Mouse (Mus musculus): Measurements from ENCODE around the gene Dcaf12.

Dcaf12 gene

DNA sequence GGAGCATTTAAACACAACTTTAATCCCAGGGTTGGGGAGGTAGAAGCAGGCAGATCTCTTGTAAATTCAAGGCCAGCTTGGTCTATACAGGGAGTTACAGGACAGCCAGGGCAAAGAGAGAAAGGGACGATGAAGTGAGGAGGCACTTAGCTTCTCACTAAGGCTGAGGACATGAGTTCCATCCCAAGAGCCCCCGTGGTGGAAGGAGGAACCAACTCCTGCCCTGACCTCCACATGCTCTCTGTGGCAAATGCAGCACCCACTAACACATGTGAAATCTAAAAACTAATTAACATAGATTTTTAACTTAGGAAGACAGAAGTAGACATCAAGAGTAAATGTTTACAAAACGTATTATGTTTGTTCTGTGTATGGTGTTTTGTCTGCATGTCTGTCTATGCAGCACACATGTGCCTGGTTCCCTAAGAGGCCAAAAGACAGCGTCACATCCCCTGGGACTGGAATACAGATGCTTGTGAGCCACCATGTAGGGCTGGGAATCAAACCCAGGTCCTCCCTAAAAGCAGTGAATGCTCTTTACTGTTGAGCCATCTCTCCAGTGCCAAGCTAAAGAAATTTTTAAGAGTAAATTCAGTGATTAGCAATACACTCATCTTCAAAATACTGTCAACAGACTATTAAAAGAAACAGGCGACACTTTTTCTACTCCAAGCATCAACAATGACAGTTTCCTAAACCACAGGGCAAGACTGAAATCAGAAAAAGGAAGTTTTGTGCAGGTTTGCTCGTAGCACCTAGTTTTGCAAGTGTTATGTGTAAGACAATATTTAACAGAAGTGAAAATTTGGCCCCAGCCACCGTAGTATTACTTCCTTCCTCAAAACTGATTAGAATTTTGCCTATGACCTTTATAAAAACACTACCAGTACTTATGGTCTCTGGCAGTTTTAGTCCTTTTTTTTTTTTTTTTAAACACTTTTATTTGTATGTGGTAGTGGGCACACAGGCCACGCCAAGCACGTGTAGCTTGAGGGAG lies 3.8 kb downstream of the Dcaf12 start:
- no peak for DNase-seq (ENCODE audit: low read depth, low spot score)

DNA sequence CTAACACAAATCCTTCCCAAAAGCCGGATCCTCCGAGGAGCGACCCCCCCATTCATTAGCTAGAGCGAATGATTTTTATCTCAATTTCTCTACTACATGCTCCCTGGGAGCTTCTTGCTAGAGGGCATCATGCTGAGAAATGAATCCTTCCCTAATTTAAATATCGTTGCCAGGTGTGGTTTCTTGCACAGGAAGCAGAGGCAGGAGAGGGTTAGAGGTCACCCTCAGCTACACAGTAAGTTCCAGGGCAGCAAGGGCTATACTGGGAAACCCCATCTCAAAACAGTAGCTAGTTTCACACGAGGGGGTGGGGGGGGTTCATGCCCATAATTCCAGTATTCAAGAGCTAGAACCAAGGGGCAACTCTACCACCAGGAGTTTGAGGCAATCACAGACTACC lies 7.3 kb downstream of the Dcaf12 start:
- DNase-seq (ENCODE audit: low read depth, low spot score): no peak

DNA sequence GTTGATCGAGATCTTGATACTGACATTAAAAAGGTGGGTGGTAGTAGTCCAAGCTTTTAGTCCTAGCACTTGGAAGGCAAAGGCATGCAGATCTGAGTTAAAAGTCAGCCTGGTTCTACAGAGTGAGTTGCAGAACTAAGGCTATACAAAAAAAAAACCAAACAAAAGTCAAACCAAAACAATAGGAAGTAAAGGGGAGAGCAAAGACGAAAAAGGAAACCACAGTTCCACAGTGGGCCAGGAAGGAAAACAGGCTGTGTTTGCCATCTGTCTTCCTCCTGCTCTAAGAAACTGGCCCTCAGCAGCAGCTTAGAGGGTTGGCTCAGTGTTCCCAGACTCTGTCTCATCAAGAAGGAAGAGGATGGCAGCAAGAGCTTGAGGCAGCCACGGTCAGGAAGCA lies 10.4 kb downstream of the Dcaf12 start:
- no peak for DNase-seq (ENCODE audit: low read depth, low spot score)

DNA sequence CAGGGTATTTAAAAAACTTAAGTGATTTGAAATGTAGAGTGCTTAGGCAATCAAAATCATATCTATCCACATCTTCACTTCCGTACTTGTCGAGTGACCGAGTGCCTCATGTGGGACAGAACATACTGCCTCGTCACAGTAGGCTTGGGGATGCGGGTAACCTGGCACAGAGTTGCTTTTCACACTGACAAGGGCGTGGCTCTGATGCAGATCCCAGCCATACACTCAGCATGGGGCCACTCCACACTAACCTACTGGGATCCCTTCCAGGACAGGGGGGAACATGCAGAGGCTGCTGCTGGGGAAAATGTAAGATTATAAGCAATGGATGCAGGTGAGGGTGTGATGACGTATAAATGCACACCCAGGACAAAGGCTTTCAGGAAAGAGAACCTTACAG lies 11.0 kb downstream of the Dcaf12 start:
- no peak for DNase-seq (ENCODE audit: low read depth, low spot score)

DNA sequence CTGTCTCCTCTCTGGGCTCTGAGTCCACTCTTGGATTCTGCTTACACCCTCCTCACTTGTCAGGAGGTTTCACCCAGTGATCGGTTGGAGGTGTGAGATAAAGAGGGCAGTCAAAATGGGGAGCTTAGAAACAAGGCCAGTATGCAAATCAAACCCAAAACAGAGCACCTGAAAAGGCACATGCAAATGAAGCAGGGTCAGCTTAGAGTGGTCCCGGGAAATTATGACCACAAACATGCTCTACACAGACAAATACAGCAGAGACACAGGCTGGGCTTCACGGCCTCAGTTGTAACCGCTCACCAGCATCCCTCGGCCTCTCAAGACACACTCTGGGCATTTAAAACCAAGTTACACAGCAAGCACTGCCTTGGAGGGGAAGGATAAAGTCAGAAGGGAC lies 15.7 kb downstream of the Dcaf12 start:
- no peak for DNase-seq (ENCODE audit: low read depth, low spot score)

DNA sequence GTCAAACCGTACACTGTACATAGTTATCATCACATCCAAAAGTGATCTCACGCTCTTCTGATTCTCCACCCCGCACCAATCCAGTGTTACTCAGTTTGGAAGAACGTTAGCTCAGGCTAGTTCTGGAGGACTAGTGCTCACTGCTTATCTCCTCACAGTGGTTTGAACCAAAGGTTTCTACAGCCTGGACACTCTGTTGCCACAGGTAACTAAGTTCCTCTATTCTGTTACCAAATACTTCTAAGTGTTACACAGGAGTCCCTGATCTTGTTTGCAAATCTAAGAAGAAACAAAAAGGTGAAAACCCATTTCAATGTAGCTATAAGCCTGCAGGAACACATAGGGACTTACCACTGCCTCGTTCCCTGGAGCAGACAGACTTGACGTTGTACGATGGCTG lies 18.7 kb downstream of the Dcaf12 start:
- no peak for DNase-seq (ENCODE audit: low read depth, low spot score)

DNA sequence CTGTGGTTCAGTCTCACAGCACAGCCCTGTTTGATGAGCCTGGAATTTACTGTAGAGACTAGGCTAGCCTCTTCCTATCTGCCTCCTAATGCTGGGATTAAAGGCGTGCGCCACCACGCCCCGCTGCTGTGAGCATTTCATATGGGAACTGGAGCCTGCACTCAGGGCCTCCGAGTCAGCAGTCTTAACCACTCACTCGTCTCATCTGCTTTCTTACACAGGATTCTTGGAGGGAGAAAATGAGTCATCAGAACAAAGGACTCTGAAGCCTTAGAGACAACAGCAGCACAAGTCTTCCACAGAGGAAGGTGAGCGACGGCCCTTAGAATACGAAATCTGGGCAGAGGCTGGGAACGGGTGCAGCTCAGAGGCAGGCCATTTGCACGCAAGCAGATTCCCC lies 19.2 kb downstream of the Dcaf12 start:
- DNase-seq (ENCODE audit: low read depth, low spot score): no peak

DNA sequence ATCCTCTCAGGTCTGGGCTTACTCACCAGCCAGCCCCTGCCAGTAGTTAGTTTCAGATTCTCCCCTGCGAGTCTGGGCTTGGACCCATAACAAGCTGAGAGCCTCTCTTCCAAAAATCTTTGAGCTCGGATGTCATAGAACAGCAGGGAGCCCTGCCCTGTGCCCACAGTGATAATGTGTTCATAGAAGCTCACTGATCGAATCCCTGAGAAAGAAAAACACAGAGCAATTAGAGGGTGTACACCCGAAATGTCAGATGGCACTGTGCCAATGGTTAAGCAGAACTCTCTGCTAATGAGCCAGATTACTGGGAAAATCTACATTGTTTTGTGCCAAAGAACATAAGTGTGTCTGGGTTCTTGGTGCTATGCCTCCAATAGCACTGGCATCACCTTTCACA lies 20.8 kb downstream of the Dcaf12 start:
- DNase-seq (ENCODE audit: low read depth, low spot score): no peak

DNA sequence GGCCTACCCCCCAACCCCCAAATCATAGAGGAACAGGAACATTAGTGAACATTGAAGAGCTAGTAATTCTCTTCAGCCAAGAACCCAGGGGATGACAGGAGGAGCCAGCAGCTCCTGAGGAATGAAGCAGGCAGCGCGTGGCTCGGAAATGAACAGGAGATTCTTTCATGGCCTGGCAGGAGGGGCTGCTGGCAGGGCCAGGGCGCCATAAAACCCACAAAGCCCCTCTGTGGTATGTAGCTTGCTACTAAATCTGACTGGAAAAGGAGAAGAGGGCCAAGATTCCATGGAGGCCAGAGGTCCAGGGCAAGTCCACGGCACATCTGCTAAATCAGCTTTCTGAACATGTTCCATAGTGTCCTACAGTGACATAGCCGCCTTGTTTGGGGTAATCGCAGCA lies 24.9 kb downstream of the Dcaf12 start:
- no peak for DNase-seq (ENCODE audit: low read depth, low spot score)

DNA sequence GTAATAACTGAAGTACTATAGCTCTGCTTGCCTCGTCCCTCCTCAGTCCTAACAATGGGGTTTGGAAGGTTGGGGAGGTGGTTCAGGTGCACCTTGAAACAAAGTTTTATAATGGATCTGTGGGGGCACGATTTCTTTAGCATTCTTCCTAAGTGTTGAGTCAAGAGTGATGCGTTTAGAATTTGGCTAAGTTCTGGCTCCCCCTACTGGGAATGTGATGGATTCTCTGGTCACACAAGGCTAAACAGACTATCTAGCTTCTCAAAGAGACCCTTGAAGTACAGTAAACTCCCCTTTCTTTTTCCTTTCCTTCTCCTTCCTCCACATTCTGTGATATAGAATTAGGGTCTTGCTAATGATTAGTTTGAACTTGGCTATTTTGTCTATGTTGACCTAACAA lies 28.3 kb downstream of the Dcaf12 start:
- peak; percentile 51 for DNase-seq (ENCODE audit: low read depth, low spot score)

DNA sequence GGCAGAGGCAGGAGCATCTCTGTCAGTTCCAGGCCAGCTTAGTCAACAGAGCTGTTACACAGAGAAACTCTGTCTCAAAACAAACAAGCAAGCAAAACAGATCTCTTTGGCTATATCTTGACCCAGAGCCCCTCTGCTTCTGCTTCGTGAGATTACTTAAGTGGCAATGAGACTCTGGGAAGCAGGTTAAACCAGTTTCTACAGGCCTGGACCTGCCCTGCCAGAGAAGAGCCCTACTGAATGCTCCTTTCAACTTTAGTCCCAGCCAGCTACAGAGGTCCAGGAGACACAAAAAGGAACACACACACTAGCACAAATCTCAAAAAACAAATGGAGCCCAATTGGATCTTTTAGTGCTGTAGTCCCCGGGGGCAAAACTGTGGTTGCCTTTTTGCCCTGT lies 30.6 kb downstream of the Dcaf12 start:
- DNase-seq (ENCODE audit: low read depth, low spot score): peak; percentile 21

DNA sequence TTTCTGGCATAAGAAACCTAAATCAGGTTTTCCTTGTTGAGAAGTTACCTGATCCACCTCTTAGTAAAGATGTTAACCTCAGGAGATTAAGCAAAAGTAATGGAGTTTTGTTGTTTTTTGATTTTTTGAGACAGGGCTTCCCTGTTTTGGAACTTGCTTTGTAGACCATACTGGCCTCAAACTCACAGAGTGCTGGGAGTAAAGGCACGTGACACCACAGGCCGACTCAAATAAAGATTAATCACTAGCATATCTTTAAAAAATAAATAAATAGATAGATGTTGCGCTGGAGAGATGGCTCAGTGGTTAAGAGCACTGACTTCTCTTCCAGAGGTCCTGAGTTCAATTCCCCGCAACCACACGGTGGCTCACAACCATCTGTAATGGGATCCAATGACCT lies 38.8 kb downstream of the Dcaf12 start:
- no peak for DNase-seq (ENCODE audit: low read depth, low spot score)

DNA sequence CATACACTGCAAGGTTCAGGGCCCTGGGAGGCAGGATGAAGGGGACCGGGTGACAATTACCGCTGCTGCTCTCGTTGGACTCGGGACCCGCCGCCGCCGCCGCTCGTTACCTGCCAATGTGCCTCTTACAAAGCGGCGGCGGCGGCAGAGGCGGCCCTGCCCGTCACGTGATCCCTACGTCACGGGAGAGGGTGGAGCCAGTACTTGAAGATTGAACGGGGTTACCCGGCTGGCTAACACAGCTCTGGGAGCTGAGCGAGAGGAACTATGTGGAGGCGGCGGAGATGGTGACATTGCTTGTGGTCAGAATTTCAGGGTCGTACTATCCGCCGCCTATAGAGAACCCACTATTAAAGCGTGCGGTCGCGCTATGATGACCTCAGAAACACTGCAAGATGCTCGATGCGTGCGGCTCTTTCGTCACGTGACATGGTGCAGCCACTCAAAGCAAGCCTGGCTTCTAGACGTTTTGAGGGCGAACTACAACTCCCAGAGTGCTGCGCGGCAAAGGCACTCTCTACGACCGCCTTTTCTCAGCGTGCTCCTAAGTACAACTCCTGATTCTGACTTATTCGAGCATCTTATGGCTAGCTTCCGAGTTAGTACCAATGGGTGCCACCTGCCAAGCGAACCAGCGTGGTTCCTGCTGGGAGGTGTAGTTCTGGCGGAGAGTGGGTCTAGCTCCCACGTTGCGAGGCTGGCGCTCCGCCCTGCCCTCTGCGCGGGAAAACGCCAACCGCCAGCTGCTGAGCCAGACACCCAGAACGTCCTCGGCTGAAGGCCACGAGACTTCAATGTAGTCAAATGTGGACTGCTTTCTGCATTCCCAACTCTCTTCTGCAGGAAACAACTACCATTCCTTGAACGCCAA lies 39.5 kb downstream of the Dcaf12 start, which contains the start of gene Ubap2:
Gene Ubap2, minus strand, starts transcription at position 165 of the 871 bp plus-strand sequence.
- peak; percentile 98 for DNase-seq (ENCODE audit: low read depth, low spot score)

DNA sequence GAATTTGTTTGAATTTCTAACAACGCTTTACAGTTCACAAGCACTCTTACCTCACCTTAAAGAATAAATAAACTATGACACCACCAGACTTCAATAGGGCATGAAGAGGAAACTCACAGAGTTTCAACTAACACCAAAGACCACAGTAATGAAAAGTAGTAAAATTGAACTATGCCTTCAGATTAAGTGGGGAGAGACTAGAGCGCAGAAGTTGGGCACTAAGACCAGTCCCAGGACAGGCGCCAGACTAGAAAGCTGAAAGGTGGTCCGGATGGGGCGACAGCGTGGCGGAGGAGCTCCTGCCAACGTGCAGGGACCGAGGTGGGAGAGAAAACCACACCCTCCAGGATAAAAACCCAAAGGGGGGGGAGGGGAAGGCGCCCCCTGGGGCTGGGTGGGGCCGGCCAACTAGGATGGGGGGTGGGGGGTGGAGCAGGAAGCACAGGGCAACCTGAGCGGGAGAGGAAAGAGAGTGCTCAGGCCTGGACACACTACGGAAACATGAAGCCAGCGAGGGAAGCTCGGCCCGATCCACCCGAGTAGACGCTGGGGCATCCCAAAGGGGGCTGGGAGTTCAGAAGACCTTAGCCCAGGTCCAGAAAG lies 40.2 kb downstream of the Dcaf12 start:
- DNase-seq (ENCODE audit: low read depth, low spot score): no peak

DNA sequence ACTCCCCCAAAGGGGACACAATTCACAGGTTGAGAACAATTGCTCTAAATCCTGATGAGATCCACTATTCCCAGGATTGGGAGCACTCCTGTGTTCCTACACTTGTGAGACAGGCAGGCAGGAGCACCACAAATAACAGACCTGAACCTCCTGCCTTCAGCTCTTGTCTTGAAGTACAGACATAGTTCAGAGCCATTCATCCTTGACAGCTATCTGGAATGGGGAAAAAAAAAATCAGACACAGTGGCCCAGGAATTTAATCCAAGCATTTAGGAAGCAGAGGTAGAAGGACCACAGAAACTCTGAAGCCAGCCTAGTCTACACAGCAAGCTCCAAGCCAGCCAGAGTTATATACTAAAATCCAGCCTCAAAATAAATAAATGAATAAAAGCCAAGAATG lies 46.6 kb downstream of the Dcaf12 start:
- DNase-seq (ENCODE audit: low read depth, low spot score): no peak

DNA sequence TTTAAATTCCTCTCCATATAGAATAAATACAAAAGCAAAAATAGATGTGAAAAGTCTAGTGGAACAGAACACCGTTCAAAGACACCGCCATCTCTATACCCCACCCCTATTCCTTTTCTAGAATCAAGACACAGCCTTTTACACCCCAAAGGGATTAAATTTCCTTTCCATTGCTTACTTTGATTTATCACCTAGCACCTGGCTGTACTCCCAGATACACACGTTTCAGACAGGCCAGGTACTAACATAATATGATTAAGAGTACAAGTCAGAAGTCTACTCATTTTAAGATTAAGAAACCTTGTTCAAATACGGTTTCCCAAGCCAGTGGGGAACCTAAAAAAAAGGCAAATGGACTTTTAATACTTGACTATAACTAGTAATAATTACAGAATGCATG lies 48.3 kb downstream of the Dcaf12 start:
- no peak for DNase-seq (ENCODE audit: low read depth, low spot score)

DNA sequence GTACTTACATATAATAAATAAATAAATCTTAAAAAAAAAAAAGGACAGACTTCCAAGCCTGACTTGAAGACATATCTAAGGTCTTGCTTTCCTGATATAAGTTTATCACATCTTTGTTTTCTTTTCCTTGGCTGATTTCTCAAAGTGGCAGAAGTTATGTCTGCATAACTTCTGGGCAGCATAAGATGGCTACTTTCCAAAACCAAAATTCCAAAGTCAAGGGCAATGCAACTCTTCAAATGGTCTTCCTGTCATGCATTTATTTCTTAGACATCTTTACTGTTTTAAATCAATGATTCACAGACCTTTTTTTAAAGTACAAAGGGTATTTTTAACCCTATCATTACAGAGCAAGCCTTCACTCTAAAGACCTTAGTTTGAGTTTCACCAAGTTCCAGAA lies 54.0 kb downstream of the Dcaf12 start:
- DNase-seq (ENCODE audit: low read depth, low spot score): no peak

DNA sequence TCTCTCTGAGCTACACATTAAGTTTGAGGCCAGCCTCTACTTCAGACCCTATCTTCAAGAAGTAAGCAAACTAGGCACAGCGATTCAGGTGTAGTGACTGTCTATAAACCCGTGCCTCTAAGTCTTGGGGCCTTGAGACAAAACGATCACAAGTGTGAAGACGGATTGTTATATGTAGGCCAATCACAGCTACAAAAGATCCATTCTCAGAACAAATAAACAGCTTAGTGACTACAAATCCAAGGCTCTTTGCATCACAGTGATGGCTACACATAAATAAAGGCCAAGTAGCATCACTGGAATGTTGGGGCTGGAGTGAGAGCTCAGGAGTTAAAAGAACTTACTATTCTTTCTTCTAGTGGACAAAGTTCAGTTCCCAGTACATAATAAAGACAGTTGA lies 55.7 kb downstream of the Dcaf12 start:
- no peak for DNase-seq (ENCODE audit: low read depth, low spot score)

DNA sequence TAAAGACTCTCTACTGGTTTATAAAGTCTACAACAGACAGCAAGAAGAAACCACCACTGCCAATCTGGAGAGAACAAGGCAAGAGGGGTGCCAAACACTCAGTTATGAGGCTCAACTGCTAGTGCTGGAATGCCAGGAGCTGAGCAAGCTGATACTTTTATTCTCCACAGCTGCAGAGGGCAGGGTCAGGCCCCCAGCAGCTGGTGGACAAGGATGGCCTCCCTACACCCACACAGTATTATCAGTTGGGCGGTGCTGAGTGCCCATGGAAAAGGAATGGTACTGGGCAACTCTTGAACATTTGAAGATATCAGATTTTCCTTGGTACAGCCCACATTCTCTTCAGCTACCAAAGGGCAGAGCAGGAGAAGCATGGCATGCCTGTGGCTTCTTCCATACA lies 56.9 kb downstream of the Dcaf12 start:
- no peak for DNase-seq (ENCODE audit: low read depth, low spot score)

DNA sequence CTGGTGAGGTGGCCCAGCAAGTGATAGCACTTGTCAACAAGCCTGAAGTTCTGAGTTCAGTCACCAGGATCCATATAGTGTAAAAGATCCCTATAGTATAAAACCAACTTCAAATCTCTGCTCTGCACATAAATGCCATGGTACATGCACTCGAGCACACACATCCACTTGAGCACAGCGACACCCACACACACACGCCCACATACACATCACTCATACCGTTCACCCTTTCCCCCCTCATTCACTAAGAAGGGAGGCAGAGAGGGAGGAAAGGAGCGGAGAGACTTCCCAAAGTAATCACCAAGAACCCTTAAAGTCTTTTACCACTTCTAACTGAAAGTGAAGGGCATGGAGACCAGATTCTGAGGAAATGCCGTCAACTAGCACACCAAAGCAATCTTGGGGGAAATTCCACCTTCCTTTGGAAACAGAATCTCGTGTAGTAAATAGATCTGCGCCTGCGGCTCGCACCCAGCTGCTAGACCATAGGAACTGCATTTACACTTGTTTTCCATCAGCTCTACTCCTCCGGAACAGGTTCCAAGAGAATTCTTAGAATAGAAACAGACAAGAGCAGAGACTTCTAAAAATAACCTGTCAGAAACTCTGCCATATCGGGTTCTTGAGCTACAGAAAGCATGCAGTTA lies 59.0 kb downstream of the Dcaf12 start:
- no peak for DNase-seq (ENCODE audit: low read depth, low spot score)

DNA sequence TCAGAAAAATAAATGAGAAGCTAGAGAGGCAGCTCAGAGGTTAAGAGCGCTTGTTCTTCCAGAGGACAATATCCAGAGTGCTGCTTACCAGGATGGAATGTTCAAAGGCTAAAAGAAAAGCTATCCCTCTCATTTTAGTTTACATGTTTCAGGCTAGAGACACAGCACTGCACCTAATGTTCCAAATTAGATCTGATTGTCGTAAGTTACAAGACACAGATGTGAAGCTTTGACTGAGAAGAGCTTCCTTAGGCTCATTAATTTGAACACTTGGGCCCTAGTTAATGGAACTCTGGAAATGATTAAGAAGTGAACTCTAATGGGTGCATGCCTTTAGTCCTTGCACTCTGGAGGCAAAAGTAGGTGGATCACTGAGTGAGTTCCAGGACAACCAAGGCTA lies 60.9 kb downstream of the Dcaf12 start:
- no peak for DNase-seq (ENCODE audit: low read depth, low spot score)

DNA sequence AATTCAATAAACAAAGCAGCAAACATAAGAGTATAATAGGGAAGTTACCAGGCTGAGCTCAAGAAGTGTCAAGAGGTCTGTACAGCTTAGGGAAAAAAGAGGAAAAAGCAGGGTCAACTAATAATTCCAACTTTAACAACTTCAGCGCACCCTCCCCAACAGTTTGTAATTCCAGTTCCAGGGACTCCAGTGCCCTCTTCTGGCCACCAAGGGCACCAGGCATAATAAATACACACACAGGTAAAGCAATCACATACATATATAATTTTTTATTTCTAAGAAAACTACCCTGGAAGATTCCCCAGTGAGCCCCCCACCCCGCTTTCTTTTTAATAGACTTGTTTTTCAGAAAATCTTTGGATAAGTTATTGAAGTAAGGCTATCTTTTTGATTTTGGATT lies 69.3 kb downstream of the Dcaf12 start:
- DNase-seq (ENCODE audit: low read depth, low spot score): no peak

Measured in forelimb bud, embryonic 11.5 days (tissue).